Mouse (Mus musculus): Measurements from ENCODE around the gene Galnt4. TPM values are rescaled to one million over a fixed set of nuclear protein-coding genes. Genes with fewer than 3 reads are reported as not detected.

The Galnt4 gene
- polyA plus RNA-seq, 1 experiment from 2014 or later: 8.6 TPM

DNA sequence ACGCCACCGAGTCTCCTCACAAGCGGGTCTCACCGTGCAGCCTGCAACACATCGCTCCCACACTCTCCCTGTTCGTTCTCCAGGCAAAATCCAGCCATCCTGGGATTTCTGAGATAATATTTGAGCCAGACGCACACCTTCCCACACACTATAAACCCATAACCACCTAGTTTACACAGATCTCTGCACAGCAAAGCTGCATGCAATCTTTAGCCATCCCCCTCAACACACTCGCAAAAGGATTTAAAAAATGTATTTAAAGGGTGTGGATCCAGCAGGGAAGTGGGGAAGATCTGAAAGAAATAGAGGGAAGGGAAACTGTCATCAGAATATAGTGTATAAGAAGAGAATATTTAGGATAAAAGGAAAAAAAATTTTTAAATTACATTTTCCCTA, 8.3 kb downstream of the Galnt4 start:
- WGBS: 29% methylated on average over 8 of the region's 8 CpGs
- H3K9ac ChIP-seq: peak overlapping the region; percentile 37; the same call in 1 of the 2 replicates
- no peak for ATAC-seq (ENCODE audit: insufficient number of reproducible peaks, low FRiP score)

DNA sequence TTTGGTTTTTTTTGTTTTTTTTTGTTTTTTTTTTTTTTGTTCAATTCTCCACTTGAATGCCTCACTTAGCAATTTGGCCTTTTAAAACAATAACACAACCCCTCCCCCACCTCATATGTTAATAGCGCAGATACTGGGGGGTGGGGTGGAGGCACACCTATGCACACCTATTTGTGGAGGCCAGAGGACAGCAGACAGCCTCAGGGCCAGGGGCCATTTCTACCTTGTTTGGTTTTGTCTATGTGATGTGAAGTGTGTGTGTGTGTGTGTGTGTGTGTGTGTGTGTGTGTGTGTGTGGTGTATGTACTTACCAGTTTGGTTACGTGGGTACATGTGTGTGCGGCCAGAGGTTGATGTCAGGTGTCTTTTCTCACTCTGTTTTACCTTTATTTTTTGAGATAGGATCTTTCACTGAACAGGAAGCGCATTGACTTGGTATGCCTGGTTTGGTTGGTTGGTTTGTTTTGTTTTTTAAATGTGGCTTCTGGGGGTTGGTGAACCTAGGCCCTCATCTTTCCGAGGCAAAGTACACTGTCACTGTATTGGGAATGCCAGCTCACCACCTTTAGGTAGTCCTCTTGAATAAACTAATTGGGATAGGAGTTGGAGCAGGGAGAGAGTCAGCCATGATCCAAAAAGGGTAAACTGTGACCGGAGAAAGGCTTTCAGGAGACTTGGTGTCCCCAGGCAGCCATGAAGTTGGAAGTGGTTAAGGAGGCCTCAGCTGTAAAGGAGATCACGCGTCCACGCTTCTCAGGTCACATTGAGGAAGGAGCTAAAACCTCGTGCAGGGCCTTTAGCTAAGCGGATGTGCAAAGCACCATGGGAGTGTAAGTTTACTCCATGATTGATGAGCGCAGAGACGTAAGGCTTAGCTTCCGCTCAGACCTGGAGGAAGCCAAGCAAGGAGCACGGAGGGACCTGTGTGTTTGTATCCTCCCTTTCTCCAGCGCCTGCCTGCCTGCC, 9.0 kb downstream of the Galnt4 start:
- ATAC-seq (ENCODE audit: insufficient number of reproducible peaks, low FRiP score): no peak
- no peak overlapping the region for H3K27ac ChIP-seq (ENCODE audit: poor library complexity, severe bottlenecking)
- H3K4me2 ChIP-seq: no peak overlapping the region
- no peaks in the 10 kb centered on the region for H3K27me3 ChIP-seq (replicated peaks)
- WGBS: 87% methylated on average over 16 of the region's 16 CpGs
- peaks cover 30% of the 10 kb centered on the region for H3K4me1 ChIP-seq (replicated peaks)
- no peak overlapping the region for H3K4me3 ChIP-seq
- no peaks in the 10 kb centered on the region for H3K36me3 ChIP-seq
- H3K9ac ChIP-seq: no peak overlapping the region
- no peaks in the 10 kb centered on the region for H3K9me3 ChIP-seq (replicated peaks)

More for the DNA sequence above, 8.3 kb downstream of the Galnt4 start:
- no peaks in the 10 kb centered on the region for H3K9me3 ChIP-seq (replicated peaks)
- no peak overlapping the region for H3K27ac ChIP-seq (ENCODE audit: poor library complexity, severe bottlenecking)
- peak overlapping the region; percentile 25 for H3K4me3 ChIP-seq
- H3K27me3 ChIP-seq (replicated peaks): no peaks in the 10 kb centered on the region
- 0 out of 2 replicates have a peak, but pooled peaks cover under 1% of the 10 kb centered on the region for H3K36me3 ChIP-seq
- peak overlapping the region; percentile 70 for H3K4me2 ChIP-seq
- peaks cover 30% of the 10 kb centered on the region for H3K4me1 ChIP-seq (replicated peaks)

DNA sequence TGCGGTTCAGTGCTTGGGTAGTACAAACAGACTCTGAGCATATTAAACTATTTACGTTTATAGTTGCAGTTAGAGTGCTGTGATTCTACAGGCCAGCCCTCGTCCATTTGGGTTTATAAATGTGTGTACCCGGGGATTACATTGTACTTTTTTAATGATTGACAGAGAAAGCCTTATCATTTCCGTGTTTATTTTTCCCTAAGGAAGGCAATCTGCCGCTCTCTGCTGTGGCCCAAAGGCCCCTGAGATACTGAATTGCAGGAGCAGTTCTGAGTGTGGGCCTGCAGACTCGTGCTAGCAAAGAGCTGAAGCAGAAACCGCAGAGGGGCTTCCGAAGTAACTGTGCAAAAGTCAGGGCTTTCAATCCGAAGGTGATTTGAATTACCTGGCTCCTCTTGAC, 9.9 kb downstream of the Galnt4 start:
- Histone ChIP-seq H3K9ac (no peak overlapping the region), H3K27ac (ENCODE audit: poor library complexity, severe bottlenecking) (no peak overlapping the region), H3K27me3 (replicated peaks) (no peaks in the 10 kb centered on the region), H3K4me2 (no peak overlapping the region), H3K36me3 (no peaks in the 10 kb centered on the region), H3K4me3 (no peak overlapping the region), H3K9me3 (replicated peaks) (no peaks in the 10 kb centered on the region), H3K4me1 (replicated peaks) (peaks cover 30% of the 10 kb centered on the region)
- no peak for ATAC-seq (ENCODE audit: insufficient number of reproducible peaks, low FRiP score)
- WGBS: 58% methylated on average over 10 of the region's 10 CpGs

DNA sequence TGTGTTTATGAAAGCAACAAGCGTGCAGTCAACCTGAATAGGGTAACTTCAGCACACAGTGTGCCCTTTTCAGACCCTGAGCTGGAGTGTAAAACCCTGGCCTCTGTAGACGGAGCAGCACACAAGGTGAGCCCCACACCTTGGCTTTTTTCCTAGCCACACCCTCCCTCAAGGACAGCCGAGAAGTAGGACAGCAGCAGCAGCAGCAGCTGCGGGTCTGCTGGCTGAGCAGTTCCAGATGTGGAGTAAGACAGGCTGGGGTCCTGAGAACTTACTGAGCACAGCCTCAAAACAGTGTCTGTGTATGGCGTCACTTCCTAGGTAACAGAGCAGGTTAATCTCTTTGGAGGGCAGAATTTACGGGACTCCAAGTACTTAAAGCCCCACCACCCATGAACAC, 10.7 kb downstream of the Galnt4 start:
- Histone ChIP-seq H3K27me3 (replicated peaks) (no peaks in the 10 kb centered on the region), H3K9ac (no peak overlapping the region), H3K9me3 (replicated peaks) (no peaks in the 10 kb centered on the region), H3K4me3 (no peak overlapping the region), H3K36me3 (no peaks in the 10 kb centered on the region), H3K27ac (ENCODE audit: poor library complexity, severe bottlenecking) (no peak overlapping the region), H3K4me1 (replicated peaks) (peaks cover 27% of the 10 kb centered on the region), H3K4me2 (no peak overlapping the region)
- 49% methylated on average over 6 of the region's 6 CpGs for WGBS
- no peak for ATAC-seq (ENCODE audit: insufficient number of reproducible peaks, low FRiP score)

DNA sequence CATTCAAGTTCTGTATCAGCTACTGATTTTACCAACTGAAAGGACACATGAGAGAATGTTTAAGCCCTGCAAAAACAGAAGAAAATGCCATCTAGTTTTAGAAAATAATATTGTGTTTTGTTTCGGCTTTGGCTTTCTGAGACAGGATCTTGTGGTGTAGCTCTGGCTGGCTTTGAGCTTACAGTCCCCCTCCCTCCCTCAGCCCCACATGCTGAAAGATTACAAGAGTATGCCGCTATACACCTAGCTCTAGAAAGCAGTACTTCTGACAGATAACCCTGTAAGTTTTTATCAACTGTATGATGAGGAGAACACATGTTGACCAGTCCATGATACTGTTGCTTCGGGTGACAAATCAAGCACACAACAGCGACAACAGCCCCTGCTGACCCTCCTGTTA, 11.5 kb downstream of the Galnt4 start:
- ATAC-seq (ENCODE audit: insufficient number of reproducible peaks, low FRiP score): no peak
- H3K4me1 ChIP-seq (replicated peaks): peaks cover 27% of the 10 kb centered on the region
- no peaks in the 10 kb centered on the region for H3K27me3 ChIP-seq (replicated peaks)
- H3K9me3 ChIP-seq (replicated peaks): no peaks in the 10 kb centered on the region
- no peaks in the 10 kb centered on the region for H3K36me3 ChIP-seq
- no peak overlapping the region for H3K4me3 ChIP-seq
- H3K27ac ChIP-seq (ENCODE audit: poor library complexity, severe bottlenecking): no peak overlapping the region
- no peak overlapping the region for H3K4me2 ChIP-seq
- H3K9ac ChIP-seq: no peak overlapping the region
- 61% methylated on average over 4 of the region's 4 CpGs for WGBS

DNA sequence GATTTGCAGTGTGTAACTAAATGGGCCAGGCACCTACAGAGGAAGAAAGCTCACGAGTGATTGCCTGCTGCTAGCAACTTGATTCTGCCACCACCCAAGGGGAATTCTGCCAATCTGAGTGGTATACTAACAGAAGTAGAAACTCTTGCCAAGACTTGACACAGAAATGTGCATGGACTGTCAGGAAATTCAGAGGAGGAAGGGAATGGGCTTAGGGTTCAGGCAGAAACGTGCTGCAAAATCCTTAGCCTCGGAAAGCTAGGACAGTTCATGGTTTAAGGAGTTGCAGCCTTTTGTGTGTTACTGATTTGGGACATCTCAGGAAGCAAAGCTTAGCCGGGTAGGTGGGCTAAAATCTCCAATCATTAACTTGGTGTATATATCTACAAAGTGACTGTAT, 18.3 kb downstream of the Galnt4 start, which contains the start of gene Phxr2:
TSS of gene Phxr2 (minus strand) at position 101 of the 400 bp plus-strand sequence.
- H3K4me3 ChIP-seq: no peak within 1 kb of the TSS
- no peak within 1 kb of the TSS for H3K27ac ChIP-seq (ENCODE audit: poor library complexity, severe bottlenecking)
- WGBS: 84% methylated on average over 4 of the region's 4 CpGs
- H3K27me3 ChIP-seq (replicated peaks): no peaks in the 10 kb centered on the region
- no peaks in the 10 kb centered on the region for H3K9me3 ChIP-seq (replicated peaks)
- no peak for ATAC-seq (ENCODE audit: insufficient number of reproducible peaks, low FRiP score)
- peaks cover 4% of the 10 kb centered on the region; the same call in 1 of the 2 replicates for H3K36me3 ChIP-seq
- H3K9ac ChIP-seq: no peak within 1 kb of the TSS
- H3K4me1 ChIP-seq (replicated peaks): peaks cover 5% of the 10 kb centered on the region
- H3K4me2 ChIP-seq: no peak within 1 kb of the TSS

DNA sequence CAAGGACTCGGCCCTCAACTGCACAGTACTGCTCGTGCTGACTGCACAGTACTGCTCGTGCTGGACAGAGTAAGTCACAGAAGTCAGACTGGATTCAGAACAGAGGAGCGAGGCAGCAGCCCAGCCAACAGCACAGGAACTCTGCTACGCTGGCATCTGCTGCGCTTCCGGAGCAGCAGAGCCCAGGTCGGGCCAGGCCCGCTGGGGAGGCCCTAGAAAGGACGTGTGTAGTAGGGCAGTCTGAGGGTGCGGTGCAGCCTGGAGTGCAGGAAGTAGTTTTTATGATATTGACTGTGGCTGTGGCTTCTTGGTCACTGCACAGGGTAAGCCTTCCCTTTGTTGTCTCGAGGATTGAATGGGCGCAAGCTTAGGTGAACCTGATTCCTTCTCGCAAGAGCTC, 19.0 kb downstream of the Galnt4 start:
- peaks cover 5% of the 10 kb centered on the region for H3K4me1 ChIP-seq (replicated peaks)
- H3K36me3 ChIP-seq: peaks cover 6% of the 10 kb centered on the region
- ATAC-seq (ENCODE audit: insufficient number of reproducible peaks, low FRiP score): no peak; the same call in 1 of the 2 replicates
- H3K4me3 ChIP-seq: no peak overlapping the region
- WGBS: 85% methylated on average over 14 of the region's 14 CpGs
- no peak overlapping the region for H3K9ac ChIP-seq
- H3K27ac ChIP-seq (ENCODE audit: poor library complexity, severe bottlenecking): no peak overlapping the region
- no peaks in the 10 kb centered on the region for H3K9me3 ChIP-seq (replicated peaks)
- no peak overlapping the region for H3K4me2 ChIP-seq
- H3K27me3 ChIP-seq (replicated peaks): no peaks in the 10 kb centered on the region

DNA sequence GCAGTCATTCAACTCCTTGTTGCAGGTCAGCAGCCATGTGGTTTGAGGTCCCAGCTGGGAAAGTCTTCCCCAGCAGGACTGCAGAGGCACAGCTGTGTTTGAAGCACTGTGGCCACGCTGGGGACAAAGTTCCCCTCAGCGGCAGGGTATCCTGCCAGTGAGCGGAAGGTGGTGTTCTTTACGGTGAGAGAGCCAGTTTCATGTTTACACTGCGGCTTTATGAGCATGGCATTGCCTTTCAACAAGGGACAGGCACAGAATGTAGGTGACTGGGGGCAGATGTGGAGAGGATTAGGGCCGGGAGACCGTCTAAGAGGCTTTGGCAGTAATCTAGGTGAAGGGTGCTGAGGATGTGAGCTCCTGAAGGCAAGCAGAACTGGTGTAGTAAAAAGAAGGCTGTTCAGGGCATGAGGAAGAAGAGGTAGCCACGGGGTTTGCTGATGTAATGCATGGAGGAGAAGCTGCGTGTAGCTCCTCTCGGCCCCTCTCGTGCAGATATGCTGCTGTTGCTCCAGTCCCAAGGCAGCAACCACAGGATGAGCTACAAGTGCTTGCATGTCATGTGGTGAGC, 19.8 kb downstream of the Galnt4 start:
- Histone ChIP-seq H3K4me2 (no peak overlapping the region), H3K9me3 (replicated peaks) (no peaks in the 10 kb centered on the region), H3K27me3 (replicated peaks) (no peaks in the 10 kb centered on the region), H3K9ac (no peak overlapping the region), H3K4me1 (replicated peaks) (peaks cover 5% of the 10 kb centered on the region), H3K4me3 (no peak overlapping the region), H3K27ac (ENCODE audit: poor library complexity, severe bottlenecking) (no peak overlapping the region), H3K36me3 (peaks cover 7% of the 10 kb centered on the region)
- ATAC-seq (ENCODE audit: insufficient number of reproducible peaks, low FRiP score): no peak
- WGBS: 77% methylated on average over 11 of the region's 11 CpGs

DNA sequence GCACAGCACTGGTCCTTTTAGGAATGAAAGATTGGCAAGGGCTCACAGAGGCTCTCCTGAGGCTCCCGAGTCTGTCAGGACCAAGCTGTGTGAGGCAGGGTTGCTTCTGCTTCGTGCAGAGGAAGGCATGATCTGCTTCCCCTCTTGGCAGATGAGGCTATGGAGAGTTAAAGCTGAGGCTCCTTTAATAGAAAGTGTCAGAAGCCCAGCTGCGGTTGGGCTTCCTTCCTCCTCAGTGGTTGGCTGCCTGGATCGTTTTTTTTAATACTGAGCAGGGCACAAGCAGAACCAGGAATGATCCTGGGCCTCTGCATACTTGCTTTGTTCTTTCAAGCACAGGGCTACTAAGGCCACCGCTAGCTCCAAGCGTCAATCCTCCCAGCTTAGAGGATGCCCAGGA, 22.7 kb downstream of the Galnt4 start:
- Histone ChIP-seq H3K36me3 (peaks cover 13% of the 10 kb centered on the region), H3K4me3 (no peak overlapping the region), H3K4me2 (no peak overlapping the region), H3K9me3 (replicated peaks) (no peaks in the 10 kb centered on the region), H3K9ac (no peak overlapping the region), H3K27ac (ENCODE audit: poor library complexity, severe bottlenecking) (no peak overlapping the region), H3K27me3 (replicated peaks) (no peaks in the 10 kb centered on the region), H3K4me1 (replicated peaks) (peaks cover 5% of the 10 kb centered on the region)
- ATAC-seq (ENCODE audit: insufficient number of reproducible peaks, low FRiP score): no peak
- WGBS: 27% methylated on average over 6 of the region's 6 CpGs

DNA sequence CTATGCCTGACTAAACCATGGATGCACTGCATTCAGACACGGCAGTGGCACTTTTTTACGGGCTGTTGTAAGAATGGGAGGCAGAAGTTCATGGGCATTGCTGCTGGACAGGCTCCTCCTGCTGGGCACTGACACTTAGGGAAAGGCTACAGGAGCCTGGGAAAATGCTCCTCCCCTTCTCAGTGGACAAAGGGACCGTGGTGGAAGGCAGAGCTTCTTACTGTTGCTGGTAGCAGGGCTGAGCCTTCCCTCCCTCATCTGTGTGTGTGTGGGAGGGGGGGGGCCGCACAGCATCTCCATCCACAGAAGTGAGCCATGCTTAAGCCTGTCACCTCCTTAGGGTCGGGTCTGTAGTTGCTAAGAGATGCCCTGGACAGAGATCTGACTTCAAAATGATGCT, 23.3 kb downstream of the Galnt4 start:
- H3K4me1 ChIP-seq (replicated peaks): peaks cover 6% of the 10 kb centered on the region
- no peak overlapping the region for H3K9ac ChIP-seq
- 58% methylated on average over 5 of the region's 5 CpGs for WGBS
- H3K27me3 ChIP-seq (replicated peaks): no peaks in the 10 kb centered on the region
- no peak overlapping the region for H3K4me2 ChIP-seq
- no peaks in the 10 kb centered on the region for H3K9me3 ChIP-seq (replicated peaks)
- H3K36me3 ChIP-seq: peaks cover 13% of the 10 kb centered on the region
- no peak for ATAC-seq (ENCODE audit: insufficient number of reproducible peaks, low FRiP score)
- H3K4me3 ChIP-seq: no peak overlapping the region
- H3K27ac ChIP-seq (ENCODE audit: poor library complexity, severe bottlenecking): no peak overlapping the region

DNA sequence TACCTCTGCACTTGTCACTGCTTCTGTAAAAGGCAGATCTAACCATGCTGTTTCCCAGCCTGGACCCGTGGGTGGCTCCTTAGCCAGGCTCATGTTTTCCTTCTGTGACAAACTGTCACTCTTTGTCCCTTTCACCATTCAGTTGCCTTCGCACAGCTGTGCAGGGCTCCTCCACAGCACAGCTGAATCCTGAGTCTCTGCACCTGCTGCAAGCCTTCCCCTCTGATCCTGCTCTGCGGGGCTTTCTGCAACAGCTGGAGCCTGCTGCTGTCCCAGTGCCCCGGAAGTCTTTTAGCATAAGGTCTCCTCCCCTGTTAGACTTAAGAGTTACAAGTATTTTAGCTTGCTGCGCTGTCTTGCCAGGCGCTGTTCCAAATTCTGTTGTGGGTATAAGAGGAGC, 24.2 kb downstream of the Galnt4 start:
- no peak overlapping the region for H3K27ac ChIP-seq (ENCODE audit: poor library complexity, severe bottlenecking)
- no peaks in the 10 kb centered on the region for H3K9me3 ChIP-seq (replicated peaks)
- WGBS: 81% methylated on average over 6 of the region's 6 CpGs
- H3K4me2 ChIP-seq: no peak overlapping the region
- ATAC-seq (ENCODE audit: insufficient number of reproducible peaks, low FRiP score): no peak
- H3K9ac ChIP-seq: no peak overlapping the region
- no peaks in the 10 kb centered on the region for H3K27me3 ChIP-seq (replicated peaks)
- H3K4me3 ChIP-seq: no peak overlapping the region
- H3K36me3 ChIP-seq: peaks cover 9% of the 10 kb centered on the region; the same call in 1 of the 2 replicates
- peaks cover 10% of the 10 kb centered on the region for H3K4me1 ChIP-seq (replicated peaks)

Measured in heart, embryonic 12.5 days (tissue).